Mouse (Mus musculus): Measurements from ENCODE around the gene Zbtb37.

GRCm38 (mm10) chr1:161030058-161030457 lies 4.6 kb downstream of the Zbtb37 start:
- TF ChIP-seq CTCF (IDR thresholded peaks at IDR 0.05; ENCODE audit: low read depth, low read length): no peak
- TF ChIP-seq GATA1 (IDR thresholded peaks at IDR 0.05; ENCODE audit: borderline replicate concordance, low read length): no peak
